Mouse (Mus musculus) intestine, embryonic 15.5 days (tissue): ENCODE results near the gene Slc44a2. TPM values are rescaled to one million over a fixed set of nuclear protein-coding genes. Genes with fewer than 3 reads are reported as not detected.

Experiments used
- ATAC-seq: fragments of 200-750 bp; cut with Nextera tagmentation; 2 replicates; pipeline ENCODE4 v1.8.0; 2017; ENCODE audit warnings: moderate TSS enrichment, moderate library complexity
- H3K27ac ChIP-seq: fragments of 300-500 bp; sonication (generic); 2 replicates; pipeline ENCODE4 v1.5.1; 2015; ENCODE audit warnings: mild to moderate bottlenecking, inconsistent platforms
- H3K27me3 ChIP-seq: fragments of 300-500 bp; sonication (generic); replicated peaks from 2 replicates; pipeline ENCODE4 v1.6.1; 2015; ENCODE audit warnings: inconsistent platforms
- H3K36me3 ChIP-seq: fragments of 300-500 bp; sonication (generic); 2 replicates; pipeline ENCODE4 v1.6.1; 2015; ENCODE audit warnings: inconsistent platforms
- H3K4me1 ChIP-seq: fragments of 300-500 bp; sonication (generic); replicated peaks from 2 replicates; pipeline ENCODE4 v1.6.1; 2015; ENCODE audit warnings: inconsistent platforms
- H3K4me2 ChIP-seq: fragments of 300-500 bp; sonication (generic); replicated peaks from 2 replicates; pipeline ENCODE4 v1.6.1; 2015; ENCODE audit warnings: mild to moderate bottlenecking, inconsistent platforms
- H3K4me3 ChIP-seq: fragments of 300-500 bp; sonication (generic); replicated peaks from 2 replicates; pipeline ENCODE4 v1.5.1; 2015; ENCODE audit warnings: inconsistent platforms
- H3K9ac ChIP-seq: fragments of 300-500 bp; sonication (generic); 2 replicates; pipeline ENCODE4 v1.6.1; 2015; ENCODE audit warnings: inconsistent platforms
- H3K9me3 ChIP-seq: fragments of 300-500 bp; sonication (generic); 2 replicates; pipeline ENCODE4 v1.6.1; 2016; ENCODE audit warnings: inconsistent platforms
- WGBS: fragments of 180-500 bp; shearing (Covaris S2); methylation state at CpG from one replicate; pipeline ENCODE4 v1.1.7; 2015; 5-methylcytosine and 5-hydroxymethylcytosine counted together
- polyA plus RNA-seq: library from polyadenylated mRNA; unstranded; fragments of >200 nt; fragmentation: Nextera tagmentation; extraction: Ambion mirVana; gene quantifications from 2 replicates; pipeline ENCODE4 v1.2.1, GENCODE M21; 2015

The Slc44a2 gene
- polyA plus RNA-seq, 1 experiment from 2014 or later: 52.0 TPM

DNA sequence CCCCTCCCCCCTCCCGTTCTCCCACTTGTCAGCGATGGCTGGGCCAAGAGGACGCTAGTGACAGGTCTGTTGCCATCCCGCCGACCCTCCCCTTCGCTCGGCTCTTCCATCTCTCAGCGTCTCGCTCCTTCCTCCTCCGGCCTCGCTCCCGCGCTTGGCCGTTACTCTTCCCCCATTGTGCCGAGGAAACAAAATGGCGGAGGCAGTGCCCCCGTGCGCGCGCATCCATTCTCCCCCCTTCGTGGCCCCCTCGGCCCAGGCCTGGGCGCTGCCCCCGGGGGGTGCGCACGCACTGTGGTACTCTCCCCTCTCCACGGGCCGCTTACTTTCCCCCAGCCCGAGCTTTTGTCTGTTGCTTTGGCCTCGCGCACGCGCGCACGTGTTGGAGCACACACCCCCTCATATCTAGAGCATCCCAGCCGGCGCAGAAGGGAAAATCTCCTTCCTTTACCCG, 47.7 kb downstream of the Slc44a2 start:
- Histone ChIP-seq H3K4me2 (peak overlapping the region; percentile 77), H3K4me3 (peak overlapping the region; percentile 90), H3K27me3 (no peaks in the 10 kb centered on the region), H3K9ac (peak overlapping the region; percentile 84), H3K9me3 (no peaks in the 10 kb centered on the region), H3K36me3 (peaks cover 6% of the 10 kb centered on the region; the same call in 1 of the 2 replicates), H3K27ac (peak overlapping the region; percentile 80), H3K4me1 (peaks cover 9% of the 10 kb centered on the region)
- peak; percentile 45 for ATAC-seq
- 0% methylated on average over 38 of the region's 38 CpGs for WGBS

DNA sequence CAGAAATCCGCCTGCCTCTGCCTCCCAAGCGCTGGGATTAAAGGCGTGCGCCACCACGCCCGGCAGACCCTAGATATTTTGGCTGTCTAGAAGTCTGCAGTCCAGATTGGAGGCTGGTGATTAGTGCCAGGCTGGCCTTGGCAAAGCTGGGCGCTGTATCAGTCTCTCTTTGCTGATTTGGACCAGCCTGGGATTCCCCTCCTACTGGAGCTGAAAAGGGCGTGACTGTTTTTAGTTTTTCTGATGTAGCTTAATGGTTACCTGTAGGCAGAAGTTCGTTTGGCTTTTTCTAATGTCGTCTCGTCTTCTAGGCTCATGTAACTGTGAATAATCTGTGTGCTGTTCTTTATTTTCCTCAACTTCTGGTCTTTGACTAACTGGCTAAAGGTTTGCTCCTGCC, 48.6 kb downstream of the Slc44a2 start:
- Histone ChIP-seq H3K4me2 (peak overlapping the region; percentile 77), H3K27me3 (no peaks in the 10 kb centered on the region), H3K4me1 (peaks cover 9% of the 10 kb centered on the region), H3K36me3 (peaks cover 6% of the 10 kb centered on the region; the same call in 1 of the 2 replicates), H3K9ac (peak overlapping the region; percentile 84; the same call in 1 of the 2 replicates), H3K9me3 (no peaks in the 10 kb centered on the region), H3K4me3 (peak overlapping the region; percentile 90), H3K27ac (no peak overlapping the region)
- 62% methylated on average over 11 of the region's 11 CpGs for WGBS
- ATAC-seq: no peak

DNA sequence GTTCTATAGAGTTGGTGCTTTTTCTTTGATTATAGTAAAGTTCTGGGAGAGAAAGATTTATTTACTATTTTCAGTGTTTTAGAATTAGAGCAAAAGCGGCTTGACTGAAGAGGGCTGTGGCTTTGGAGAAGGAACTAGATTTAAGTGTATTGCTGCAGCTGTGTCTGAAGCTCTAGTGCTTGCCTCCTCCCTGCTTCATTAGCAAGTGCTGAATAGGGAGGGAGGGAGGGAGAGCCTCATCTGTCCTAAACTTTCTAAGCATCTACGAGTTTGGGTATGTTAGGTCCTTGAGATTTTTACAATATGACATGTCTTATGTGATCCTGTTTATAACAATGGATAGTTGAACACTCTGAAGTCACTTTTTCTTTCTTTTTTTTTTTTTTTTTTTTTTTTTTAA, 50.4 kb downstream of the Slc44a2 start:
- H3K27me3 ChIP-seq: no peaks in the 10 kb centered on the region
- no peak overlapping the region for H3K9ac ChIP-seq
- WGBS: 74% methylated on average over 2 of the region's 2 CpGs
- H3K36me3 ChIP-seq: peaks cover 6% of the 10 kb centered on the region; the same call in 1 of the 2 replicates
- H3K4me3 ChIP-seq: no peak overlapping the region
- no peaks in the 10 kb centered on the region for H3K9me3 ChIP-seq
- ATAC-seq: no peak
- H3K4me1 ChIP-seq: peaks cover 9% of the 10 kb centered on the region
- H3K27ac ChIP-seq: no peak overlapping the region
- H3K4me2 ChIP-seq: no peak overlapping the region

DNA sequence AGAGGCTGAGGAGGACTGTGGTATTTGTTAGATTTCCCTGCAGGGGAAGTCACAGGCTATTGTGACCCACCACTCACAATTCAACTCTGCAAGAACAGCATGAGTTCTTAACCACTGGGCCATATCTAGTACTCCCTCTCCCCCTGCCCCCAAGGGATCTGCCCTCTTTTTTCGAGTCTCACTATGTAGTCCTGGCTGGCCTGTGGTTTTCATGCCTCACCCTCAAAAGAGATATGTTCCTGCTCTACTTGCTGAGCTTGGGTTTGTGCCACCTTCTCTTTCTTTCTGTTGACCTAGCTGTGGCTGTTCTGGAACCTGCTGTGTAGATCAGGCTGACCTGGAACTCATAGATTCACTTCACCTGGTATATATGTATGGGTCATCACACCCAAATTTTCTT, 52.0 kb downstream of the Slc44a2 start:
- no peak for ATAC-seq
- Histone ChIP-seq H3K4me2 (no peak overlapping the region), H3K9ac (no peak overlapping the region), H3K4me1 (peaks cover 12% of the 10 kb centered on the region), H3K27me3 (no peaks in the 10 kb centered on the region), H3K4me3 (no peak overlapping the region), H3K9me3 (no peaks in the 10 kb centered on the region), H3K36me3 (peaks cover 6% of the 10 kb centered on the region; the same call in 1 of the 2 replicates), H3K27ac (no peak overlapping the region)
- 72% methylated on average over 1 of the region's 1 CpGs for WGBS

DNA sequence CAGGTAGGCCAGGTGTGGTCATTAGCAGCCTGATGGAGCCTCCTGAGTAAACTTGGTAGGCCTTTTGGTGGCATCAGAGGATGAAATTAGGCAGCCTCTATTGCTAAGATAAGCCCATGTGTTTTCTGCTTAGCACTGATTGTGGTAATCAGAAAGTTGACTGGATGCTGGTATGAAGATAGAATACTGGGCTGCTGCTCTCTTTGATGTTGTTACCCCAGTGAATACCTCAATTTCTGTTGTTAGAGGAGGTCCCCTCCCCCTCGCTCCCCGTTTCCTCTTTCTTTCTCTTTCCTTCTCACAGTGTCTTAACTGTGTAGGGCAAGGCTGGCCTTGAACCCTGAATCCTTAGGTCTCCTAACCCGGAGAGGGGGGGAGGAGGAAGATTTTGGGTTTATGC, 58.7 kb downstream of the Slc44a2 start:
- no peak overlapping the region for H3K9ac ChIP-seq
- H3K36me3 ChIP-seq: no peaks in the 10 kb centered on the region
- H3K4me3 ChIP-seq: no peak overlapping the region
- H3K9me3 ChIP-seq: no peaks in the 10 kb centered on the region
- H3K27ac ChIP-seq: no peak overlapping the region
- ATAC-seq: no peak
- no peaks in the 10 kb centered on the region for H3K27me3 ChIP-seq
- peaks cover 11% of the 10 kb centered on the region; the same call in 1 of the 2 replicates for H3K4me1 ChIP-seq
- H3K4me2 ChIP-seq: no peak overlapping the region
- WGBS: 83% methylated on average over 3 of the region's 3 CpGs

DNA sequence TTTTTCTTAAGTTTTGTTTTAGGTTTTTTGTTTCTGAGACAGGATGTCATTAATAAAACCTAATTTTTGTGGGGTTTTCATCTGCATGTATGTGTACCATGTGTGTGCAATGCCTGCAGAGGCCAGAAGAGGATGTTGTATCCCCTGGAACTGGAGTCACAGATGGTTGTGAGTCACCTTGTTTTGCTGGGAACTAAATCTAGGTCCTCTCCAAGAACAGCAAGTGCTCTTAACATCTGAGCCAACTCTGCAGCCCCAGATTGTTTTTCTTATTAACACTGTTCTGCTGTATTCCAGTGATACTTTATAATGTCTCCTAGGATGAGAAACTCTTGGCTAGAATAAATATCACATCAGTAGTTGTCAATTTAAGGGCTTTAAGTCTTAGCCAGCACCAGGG, 60.4 kb downstream of the Slc44a2 start:
- H3K4me3 ChIP-seq: no peak overlapping the region

DNA sequence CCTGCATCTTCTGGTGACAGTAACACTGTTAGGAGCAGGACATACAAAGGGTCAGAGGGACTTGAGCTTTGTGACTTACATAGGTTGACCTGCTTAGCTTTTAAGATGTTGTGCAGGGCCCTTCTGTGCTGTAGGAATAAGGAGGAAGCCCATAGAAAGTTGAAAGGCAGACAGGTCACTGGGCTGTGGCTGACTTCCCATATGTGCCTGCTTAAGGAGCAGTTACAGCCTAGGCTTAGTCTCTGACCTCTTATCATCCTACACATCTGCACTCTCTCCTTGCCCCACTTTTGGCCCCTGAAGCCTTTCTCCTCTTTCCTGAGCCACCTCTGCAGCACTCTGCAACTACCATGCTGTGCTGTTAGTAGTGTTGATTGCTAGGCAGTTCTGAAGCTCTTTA, 63.5 kb downstream of the Slc44a2 start:
- Histone ChIP-seq H3K9ac (no peak overlapping the region), H3K9me3 (no peaks in the 10 kb centered on the region), H3K27ac (no peak overlapping the region), H3K27me3 (no peaks in the 10 kb centered on the region), H3K4me1 (peaks cover 6% of the 10 kb centered on the region; the same call in 1 of the 2 replicates), H3K4me2 (no peak overlapping the region), H3K36me3 (peaks cover 5% of the 10 kb centered on the region; the same call in 1 of the 2 replicates), H3K4me3 (no peak overlapping the region)
- ATAC-seq: no peak

More for the DNA sequence above, 60.4 kb downstream of the Slc44a2 start:
- H3K4me1 ChIP-seq: peaks cover 12% of the 10 kb centered on the region; the same call in 1 of the 2 replicates
- ATAC-seq: no peak
- H3K9ac ChIP-seq: no peak overlapping the region
- no peak overlapping the region for H3K4me2 ChIP-seq
- no peaks in the 10 kb centered on the region for H3K9me3 ChIP-seq
- H3K27me3 ChIP-seq: no peaks in the 10 kb centered on the region
- no peak overlapping the region for H3K27ac ChIP-seq
- H3K36me3 ChIP-seq: no peaks in the 10 kb centered on the region

DNA sequence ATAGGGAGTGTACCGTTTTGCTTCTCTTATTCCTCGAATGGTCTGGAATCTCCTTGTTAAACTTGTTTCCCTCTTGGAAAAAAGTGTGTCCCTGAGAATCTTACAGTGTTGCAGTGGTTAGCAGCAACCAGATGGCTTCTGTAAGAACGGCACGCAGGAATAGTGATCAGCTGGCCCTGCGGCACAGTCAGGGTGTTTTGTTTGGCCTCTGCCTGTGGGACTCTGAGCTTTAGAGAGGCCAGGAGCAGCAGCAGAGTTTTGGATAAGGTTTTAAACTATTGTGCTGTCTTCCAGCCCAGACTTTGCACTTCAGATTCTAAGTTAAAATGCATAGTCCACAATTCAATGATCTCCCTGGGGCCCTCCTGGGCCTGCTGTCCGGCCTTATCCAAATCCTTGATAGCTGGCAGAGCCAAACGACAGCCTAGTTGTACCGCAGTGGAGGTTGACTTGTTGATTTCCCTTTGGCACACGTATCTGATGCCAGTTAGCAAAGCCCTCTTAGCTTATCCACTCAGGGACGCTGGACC, 72.2 kb downstream of the Slc44a2 start:
- WGBS: 88% methylated on average over 10 of the region's 10 CpGs
- H3K9me3 ChIP-seq: no peaks in the 10 kb centered on the region
- ATAC-seq: no peak

DNA sequence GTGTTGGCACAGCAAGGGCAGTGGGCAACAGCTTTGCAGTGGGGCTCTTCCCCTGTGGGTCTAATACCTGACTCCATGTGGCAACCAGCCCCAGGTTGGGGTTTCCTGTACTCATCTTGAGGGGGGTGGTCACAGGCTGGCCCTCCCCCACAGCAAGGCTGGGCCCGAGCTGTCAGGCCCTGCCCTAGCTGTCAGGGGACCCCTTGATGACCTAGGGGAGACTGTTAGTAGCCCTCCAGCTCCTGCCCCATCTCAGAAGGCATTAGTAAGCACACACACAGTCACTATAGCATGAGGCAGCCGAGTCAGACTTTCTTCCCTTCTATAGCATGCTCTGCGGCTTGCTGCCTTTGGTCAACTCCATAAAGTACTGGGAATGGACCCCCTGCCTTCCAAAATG, 75.2 kb downstream of the Slc44a2 start:
- H3K4me1 ChIP-seq: no peaks in the 10 kb centered on the region
- no peaks in the 10 kb centered on the region for H3K9me3 ChIP-seq
- no peak; the same call in 1 of the 2 replicates for ATAC-seq
- peaks cover 90% of the 10 kb centered on the region for H3K36me3 ChIP-seq
- 89% methylated on average over 3 of the region's 3 CpGs for WGBS
- H3K4me3 ChIP-seq: no peak overlapping the region
- H3K9ac ChIP-seq: no peak overlapping the region
- no peak overlapping the region for H3K27ac ChIP-seq
- H3K4me2 ChIP-seq: no peak overlapping the region
- no peaks in the 10 kb centered on the region for H3K27me3 ChIP-seq

More for the DNA sequence above, 72.2 kb downstream of the Slc44a2 start:
- Histone ChIP-seq H3K36me3 (peaks cover 80% of the 10 kb centered on the region), H3K27me3 (no peaks in the 10 kb centered on the region), H3K4me2 (no peak overlapping the region), H3K27ac (no peak overlapping the region), H3K4me3 (no peak overlapping the region), H3K4me1 (no peaks in the 10 kb centered on the region), H3K9ac (no peak overlapping the region)

DNA sequence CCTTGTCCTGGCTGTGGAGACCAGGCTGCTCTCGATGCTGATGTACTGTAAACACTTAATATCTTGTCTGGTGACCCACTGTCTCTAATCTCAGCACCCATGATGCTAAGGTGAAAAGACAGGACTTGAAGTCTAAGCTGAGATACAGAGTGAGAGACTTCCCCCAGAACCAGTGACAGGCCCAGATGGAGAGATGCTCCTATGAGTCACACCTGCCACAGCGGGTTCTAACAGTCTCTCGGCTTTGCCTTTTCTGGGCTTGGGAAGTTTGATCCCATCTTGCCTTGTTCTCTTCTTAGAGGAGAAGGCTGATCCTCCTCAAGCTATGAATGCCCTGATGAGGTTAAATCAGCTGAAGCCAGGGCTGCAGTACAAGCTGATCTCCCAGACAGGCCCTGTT, 76.7 kb downstream of the Slc44a2 start:
- no peaks in the 10 kb centered on the region for H3K4me1 ChIP-seq
- no peaks in the 10 kb centered on the region for H3K9me3 ChIP-seq
- WGBS: 96% methylated on average over 3 of the region's 3 CpGs

DNA sequence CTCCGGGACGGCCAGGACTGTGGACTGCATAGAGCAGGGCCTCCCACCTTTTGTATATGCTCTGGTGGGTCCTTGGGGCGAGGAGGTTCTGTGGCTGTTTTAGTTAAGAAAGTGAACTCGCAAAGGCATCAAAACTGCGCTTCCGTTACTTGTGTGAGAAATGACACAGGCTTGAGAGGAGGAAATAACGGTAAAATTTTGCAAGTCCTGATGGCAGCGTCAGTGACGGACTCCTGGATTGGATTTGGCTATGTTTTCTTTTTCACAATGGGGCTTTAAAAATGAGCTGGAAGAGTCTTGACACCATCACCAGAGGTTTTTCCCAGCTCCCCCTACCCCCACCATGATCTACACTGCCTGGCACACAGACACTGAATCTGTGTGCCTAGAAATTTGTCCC, 80.5 kb downstream of the Slc44a2 start:
- no peak overlapping the region for H3K4me3 ChIP-seq
- H3K9ac ChIP-seq: no peak overlapping the region; the same call in 1 of the 2 replicates
- ATAC-seq: no peak
- H3K4me1 ChIP-seq: no peaks in the 10 kb centered on the region
- peaks cover 89% of the 10 kb centered on the region for H3K36me3 ChIP-seq
- WGBS: 94% methylated on average over 9 of the region's 9 CpGs
- no peak overlapping the region for H3K4me2 ChIP-seq
- H3K9me3 ChIP-seq: no peaks in the 10 kb centered on the region
- no peak overlapping the region for H3K27ac ChIP-seq
- no peaks in the 10 kb centered on the region for H3K27me3 ChIP-seq

More for the DNA sequence above, 76.7 kb downstream of the Slc44a2 start:
- ATAC-seq: no peak
- Histone ChIP-seq H3K36me3 (peaks cover 90% of the 10 kb centered on the region), H3K27ac (no peak overlapping the region), H3K4me3 (no peak overlapping the region), H3K9ac (no peak overlapping the region), H3K27me3 (no peaks in the 10 kb centered on the region), H3K4me2 (no peak overlapping the region)

DNA sequence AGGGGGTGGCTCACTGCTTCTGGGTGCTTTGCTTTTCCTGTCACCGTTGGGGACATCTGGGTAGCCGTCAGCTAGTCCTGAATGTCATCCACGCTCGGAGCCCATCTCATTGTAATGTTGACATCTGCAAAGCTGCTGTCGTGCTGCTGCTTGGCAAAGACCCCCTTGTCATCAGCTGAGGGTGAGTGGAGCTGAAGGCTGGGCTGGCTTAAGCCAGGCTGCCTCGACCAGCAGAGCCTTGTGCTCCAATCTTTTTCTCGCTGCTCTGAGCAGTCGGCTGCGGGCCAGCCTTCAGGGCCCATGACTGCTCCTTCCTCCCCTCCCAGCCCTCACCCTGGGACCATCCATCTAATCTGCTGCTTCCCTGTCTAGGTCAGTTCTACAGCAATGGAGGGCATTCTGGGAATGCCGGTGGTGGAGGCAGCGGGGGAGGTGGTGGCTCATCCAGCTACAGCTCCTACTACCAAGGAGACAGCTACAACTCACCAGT, 82.3 kb downstream of the Slc44a2 start:
- Histone ChIP-seq H3K9me3 (no peaks in the 10 kb centered on the region), H3K27me3 (no peaks in the 10 kb centered on the region), H3K27ac (no peak overlapping the region), H3K4me1 (no peaks in the 10 kb centered on the region), H3K4me2 (no peak overlapping the region), H3K36me3 (peaks cover 82% of the 10 kb centered on the region), H3K9ac (no peak overlapping the region), H3K4me3 (no peak overlapping the region)
- WGBS: 84% methylated on average over 11 of the region's 11 CpGs
- no peak for ATAC-seq

DNA sequence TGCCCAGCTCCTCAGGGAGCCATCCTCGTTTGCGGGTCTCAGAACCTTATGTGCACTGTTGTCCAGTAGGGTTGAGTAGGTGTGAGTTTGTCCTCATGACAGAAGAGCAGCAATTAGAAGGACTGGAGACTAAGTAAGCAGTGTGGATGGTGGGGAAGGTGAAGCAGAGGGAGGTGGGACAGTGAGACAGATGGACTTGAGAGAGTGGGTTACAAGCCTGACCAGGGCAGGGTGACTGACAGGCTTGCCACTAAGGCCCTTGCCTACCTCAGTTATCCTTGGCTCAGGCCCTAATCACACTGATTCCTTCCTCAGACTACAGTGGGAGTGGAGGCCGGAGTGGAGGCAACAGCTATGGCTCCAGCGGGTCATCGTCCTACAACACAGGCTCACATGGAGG, 83.2 kb downstream of the Slc44a2 start:
- ATAC-seq: no peak
- Histone ChIP-seq H3K4me2 (no peak overlapping the region), H3K27ac (no peak overlapping the region), H3K9me3 (no peaks in the 10 kb centered on the region), H3K27me3 (no peaks in the 10 kb centered on the region), H3K9ac (no peak overlapping the region), H3K36me3 (peaks cover 74% of the 10 kb centered on the region), H3K4me1 (no peaks in the 10 kb centered on the region), H3K4me3 (no peak overlapping the region)
- 97% methylated on average over 5 of the region's 5 CpGs for WGBS
